Mouse (Mus musculus) heart, postnatal 0 days (tissue): ENCODE data around the gene Stt3b.

Experiments used
- CTCF ChIP-seq: IDR thresholded peaks from 2 replicates; pipeline ENCODE4 v1.5.1; 2016; ENCODE audit warnings: antibody characterized with exemption, control low read depth, low read depth
- EP300 ChIP-seq: IDR thresholded peaks from 2 replicates; pipeline ENCODE4 v1.6.1; 2016; ENCODE audit warnings: antibody characterized with exemption, low read depth

DNA sequence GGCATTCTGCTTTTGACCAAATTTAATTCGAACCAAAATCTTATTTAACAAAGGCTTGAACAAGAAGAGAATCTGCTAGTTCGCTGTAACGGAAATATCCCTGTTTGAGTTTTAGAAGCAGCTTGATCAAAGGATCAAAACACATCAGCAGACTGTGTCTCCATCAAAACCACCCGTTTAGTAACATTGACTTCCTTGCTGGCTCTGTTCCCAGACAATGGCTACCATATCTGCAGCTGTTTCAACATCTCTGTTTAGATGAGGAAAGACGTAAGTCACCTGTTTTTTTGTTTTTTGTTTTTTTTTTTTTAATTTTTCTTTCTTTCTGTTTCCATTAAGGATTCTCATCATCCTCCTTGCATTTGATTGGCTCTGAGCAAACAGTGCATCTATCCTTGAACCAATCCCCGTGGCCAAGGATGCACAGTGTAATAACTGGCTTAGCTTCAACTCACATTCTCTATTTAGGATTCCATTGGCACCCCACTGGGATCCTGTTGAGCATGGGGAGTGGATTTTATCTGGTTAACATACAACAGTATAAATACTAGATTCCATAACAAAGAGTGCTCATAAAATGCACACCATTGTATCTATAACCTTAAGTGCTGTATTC is 20.7 kb upstream of the Stt3b start:
- TF ChIP-seq CTCF (no peak), EP300 (no peak)
